Mouse (Mus musculus): ENCODE measurements around the gene Mfsd4a. TPM values are rescaled to one million over a fixed set of nuclear protein-coding genes. Genes with fewer than 3 reads are reported as not detected.

Gene Mfsd4a
- polyA plus RNA-seq, 1 experiment from 2014 or later = 6.3 TPM

DNA sequence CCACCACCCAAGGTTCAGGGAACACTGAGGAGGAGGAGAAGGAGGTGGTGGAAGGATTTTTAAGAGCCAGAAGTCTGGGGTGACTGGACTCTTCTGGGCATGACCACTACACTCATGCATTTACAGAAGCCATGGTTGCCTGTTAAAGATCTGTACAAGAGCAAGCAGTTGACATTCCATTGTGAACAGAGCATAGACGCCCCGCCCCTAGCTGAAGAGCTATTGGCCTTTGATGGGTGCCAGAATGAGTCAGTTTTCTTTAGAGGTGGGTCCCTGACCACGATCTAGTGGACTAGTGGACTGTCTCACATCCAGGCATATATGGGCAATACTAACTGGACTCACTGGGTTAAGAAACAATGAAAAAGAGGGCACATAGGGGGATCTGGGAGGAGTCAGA, 61.8 kb downstream of the Mfsd4a start:
- no peak overlapping the region for H3K4me3 ChIP-seq (ENCODE audit: low read depth, low read length)
- H3K36me3 ChIP-seq (ENCODE audit: control insufficient read depth, insufficient read depth) = no peaks in the 10 kb centered on the region
- no peak overlapping the region for H3K4me2 ChIP-seq (ENCODE audit: low read depth, low read length)
- H3K9me3 ChIP-seq (replicated peaks; ENCODE audit: control insufficient read depth, low read length) = no peaks in the 10 kb centered on the region
- no peak overlapping the region for H3K27ac ChIP-seq (ENCODE audit: low read length)
- WGBS (ENCODE audit: insufficient replicate concordance) = 70% methylated on average over 3 of the region's 3 CpGs
- H3K4me1 ChIP-seq (ENCODE audit: control insufficient read depth, low read depth, low read length) = peaks cover 32% of the 10 kb centered on the region
- no peak for ATAC-seq (ENCODE audit: low read depth)
- no peak overlapping the region for H3K9ac ChIP-seq (ENCODE audit: low read depth, low read length)
- H3K27me3 ChIP-seq (ENCODE audit: control insufficient read depth, insufficient read depth, low read depth, low read length) = no peaks in the 10 kb centered on the region

DNA sequence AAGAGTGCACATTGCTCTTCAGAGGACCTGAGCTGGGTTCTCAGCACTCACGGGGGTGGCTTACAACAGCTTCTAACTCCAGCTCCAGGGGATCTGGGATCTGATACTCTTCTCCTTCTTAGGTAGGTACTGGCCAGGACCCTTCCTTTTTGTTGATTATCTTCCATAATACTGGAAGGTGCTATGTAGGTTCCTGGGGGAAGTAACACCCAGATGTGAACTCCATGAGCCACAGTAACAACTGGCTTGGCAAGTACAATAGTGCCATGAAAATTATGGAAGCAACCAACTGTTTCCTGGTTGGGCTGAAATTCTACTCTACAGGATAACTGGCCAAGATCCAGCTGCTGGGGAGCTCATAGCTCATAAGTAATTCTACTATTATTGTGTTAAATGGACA, 62.4 kb downstream of the Mfsd4a start:
- Histone ChIP-seq H3K9ac (ENCODE audit: low read depth, low read length) (no peak overlapping the region), H3K27ac (ENCODE audit: low read length) (no peak overlapping the region)
- 86% methylated on average over 1 of the region's 1 CpGs for WGBS (ENCODE audit: insufficient replicate concordance)

DNA sequence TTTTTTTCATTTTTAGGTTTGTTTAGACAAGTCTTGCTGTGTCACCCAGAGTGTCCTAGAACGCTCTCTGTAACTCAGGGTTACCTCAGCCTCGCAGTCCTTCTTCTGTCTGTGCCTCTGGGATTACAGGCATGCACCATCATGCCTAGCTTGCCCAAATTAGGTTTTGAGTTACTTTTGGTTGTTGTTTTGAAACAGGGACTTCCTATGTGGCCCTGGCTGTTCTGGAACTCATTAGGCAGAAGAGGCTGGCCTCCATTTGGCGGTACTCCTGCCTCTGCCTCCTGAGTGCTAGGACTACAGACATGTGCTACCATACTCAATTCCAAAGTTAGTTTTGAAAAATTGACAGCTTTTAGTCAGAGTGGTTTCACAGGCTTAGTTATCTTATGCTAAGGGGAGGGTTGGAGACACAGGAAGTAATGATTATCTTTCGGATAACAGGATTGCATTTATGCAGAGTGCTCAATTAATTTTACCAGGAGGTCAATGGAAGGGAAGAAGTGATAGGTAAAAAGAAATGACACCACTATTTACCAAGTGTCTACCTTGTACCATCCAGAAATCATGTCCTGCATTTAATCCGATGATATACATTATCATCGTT, 63.2 kb downstream of the Mfsd4a start:
- Histone ChIP-seq H3K4me2 (ENCODE audit: low read depth, low read length) (no peak overlapping the region), H3K4me3 (ENCODE audit: low read depth, low read length) (no peak overlapping the region), H3K9me3 (replicated peaks; ENCODE audit: control insufficient read depth, low read length) (no peaks in the 10 kb centered on the region), H3K36me3 (ENCODE audit: control insufficient read depth, insufficient read depth) (no peaks in the 10 kb centered on the region), H3K27me3 (ENCODE audit: control insufficient read depth, insufficient read depth, low read depth, low read length) (no peaks in the 10 kb centered on the region), H3K9ac (ENCODE audit: low read depth, low read length) (no peak overlapping the region), H3K4me1 (ENCODE audit: control insufficient read depth, low read depth, low read length) (peaks cover 20% of the 10 kb centered on the region), H3K27ac (ENCODE audit: low read length) (no peak overlapping the region)
- 70% methylated on average over 6 of the region's 6 CpGs for WGBS (ENCODE audit: insufficient replicate concordance)
- no peak for ATAC-seq (ENCODE audit: low read depth)

More for the DNA sequence above, 62.4 kb downstream of the Mfsd4a start:
- Histone ChIP-seq H3K4me1 (ENCODE audit: control insufficient read depth, low read depth, low read length) (peaks cover 27% of the 10 kb centered on the region), H3K4me2 (ENCODE audit: low read depth, low read length) (no peak overlapping the region), H3K36me3 (ENCODE audit: control insufficient read depth, insufficient read depth) (no peaks in the 10 kb centered on the region), H3K4me3 (ENCODE audit: low read depth, low read length) (no peak overlapping the region), H3K27me3 (ENCODE audit: control insufficient read depth, insufficient read depth, low read depth, low read length) (no peaks in the 10 kb centered on the region), H3K9me3 (replicated peaks; ENCODE audit: control insufficient read depth, low read length) (no peaks in the 10 kb centered on the region)
- no peak for ATAC-seq (ENCODE audit: low read depth)

DNA sequence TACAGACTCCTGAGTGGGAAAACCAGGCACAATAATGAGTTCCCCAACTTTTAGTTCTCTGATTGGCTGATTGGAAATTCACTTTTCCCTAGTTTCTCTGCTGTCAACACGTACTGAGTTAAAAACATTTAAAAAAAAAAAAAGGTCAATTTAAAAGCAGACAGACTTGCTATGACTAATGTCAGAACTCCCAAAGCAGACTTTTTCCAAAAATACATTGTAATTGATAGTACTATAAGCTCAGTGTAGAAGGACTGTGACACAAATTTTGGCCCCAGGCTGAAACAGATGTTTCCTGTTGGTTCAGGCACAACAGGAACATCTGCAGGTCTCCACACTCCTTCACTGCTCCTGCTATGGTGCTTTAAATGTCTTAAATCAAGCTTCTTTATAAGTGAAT, 64.0 kb downstream of the Mfsd4a start:
- Histone ChIP-seq H3K4me1 (ENCODE audit: control insufficient read depth, low read depth, low read length) (peaks cover 12% of the 10 kb centered on the region), H3K4me2 (ENCODE audit: low read depth, low read length) (no peak overlapping the region), H3K36me3 (ENCODE audit: control insufficient read depth, insufficient read depth) (no peaks in the 10 kb centered on the region), H3K9ac (ENCODE audit: low read depth, low read length) (no peak overlapping the region), H3K9me3 (replicated peaks; ENCODE audit: control insufficient read depth, low read length) (no peaks in the 10 kb centered on the region), H3K27me3 (ENCODE audit: control insufficient read depth, insufficient read depth, low read depth, low read length) (no peaks in the 10 kb centered on the region), H3K4me3 (ENCODE audit: low read depth, low read length) (no peak overlapping the region), H3K27ac (ENCODE audit: low read length) (no peak overlapping the region; the same call in 1 of the 2 replicates)
- no peak for ATAC-seq (ENCODE audit: low read depth)
- WGBS (ENCODE audit: insufficient replicate concordance) = 9% methylated on average over 1 of the region's 1 CpGs

DNA sequence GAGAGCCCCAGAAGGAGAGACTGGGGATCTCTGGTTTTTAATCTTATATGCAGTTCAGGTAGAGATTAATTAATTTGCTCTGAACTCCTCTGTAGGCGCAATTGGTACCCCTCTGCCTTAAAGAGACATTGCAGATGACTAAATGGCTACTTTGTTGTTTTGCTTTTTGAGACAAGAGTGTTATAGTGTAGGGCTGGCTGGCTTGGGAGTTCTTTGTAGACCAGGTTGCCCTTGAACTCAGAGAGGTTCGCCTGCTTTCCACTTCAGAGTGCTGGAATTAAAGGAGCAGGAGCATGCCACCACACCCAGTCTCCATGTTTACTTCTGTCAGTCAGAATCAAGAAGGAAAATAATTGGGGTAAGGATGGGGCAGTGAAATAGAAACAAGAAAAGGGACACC, 64.8 kb downstream of the Mfsd4a start:
- no peaks in the 10 kb centered on the region for H3K9me3 ChIP-seq (replicated peaks; ENCODE audit: control insufficient read depth, low read length)
- H3K36me3 ChIP-seq (ENCODE audit: control insufficient read depth, insufficient read depth) = no peaks in the 10 kb centered on the region
- H3K27ac ChIP-seq (ENCODE audit: low read length) = no peak overlapping the region; the same call in 1 of the 2 replicates
- H3K4me3 ChIP-seq (ENCODE audit: low read depth, low read length) = no peak overlapping the region
- H3K27me3 ChIP-seq (ENCODE audit: control insufficient read depth, insufficient read depth, low read depth, low read length) = no peaks in the 10 kb centered on the region
- H3K4me2 ChIP-seq (ENCODE audit: low read depth, low read length) = no peak overlapping the region
- no peak for ATAC-seq (ENCODE audit: low read depth)
- H3K4me1 ChIP-seq (ENCODE audit: control insufficient read depth, low read depth, low read length) = peaks cover 11% of the 10 kb centered on the region
- WGBS (ENCODE audit: insufficient replicate concordance) = 60% methylated on average over 2 of the region's 2 CpGs
- no peak overlapping the region for H3K9ac ChIP-seq (ENCODE audit: low read depth, low read length)

DNA sequence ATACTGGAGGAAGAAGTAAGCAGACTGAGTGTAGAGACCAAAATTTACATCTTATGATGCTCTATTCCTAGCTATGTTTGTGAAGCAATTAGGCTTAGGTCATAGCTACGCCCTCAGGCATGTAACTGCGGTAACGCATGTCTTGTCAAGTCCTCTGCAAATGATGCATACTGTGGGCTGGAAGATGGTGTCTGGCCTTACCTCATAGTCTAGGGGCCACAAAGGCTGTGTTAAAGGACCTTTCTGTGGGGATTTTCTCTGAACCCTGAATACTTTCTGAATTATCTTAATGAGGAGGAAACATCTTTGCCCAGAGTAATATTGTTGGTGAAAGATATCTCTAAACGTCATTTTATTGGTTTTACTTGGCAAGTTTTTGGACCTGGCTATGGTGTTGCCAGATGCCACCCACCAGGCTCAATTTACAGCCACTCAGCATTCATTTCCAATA, 66.0 kb downstream of the Mfsd4a start:
- no peak overlapping the region for H3K9ac ChIP-seq (ENCODE audit: low read depth, low read length)
- no peaks in the 10 kb centered on the region for H3K9me3 ChIP-seq (replicated peaks; ENCODE audit: control insufficient read depth, low read length)
- ATAC-seq (ENCODE audit: low read depth) = no peak
- no peaks in the 10 kb centered on the region for H3K36me3 ChIP-seq (ENCODE audit: control insufficient read depth, insufficient read depth)
- H3K27ac ChIP-seq (ENCODE audit: low read length) = no peak overlapping the region
- no peak overlapping the region for H3K4me2 ChIP-seq (ENCODE audit: low read depth, low read length)
- WGBS (ENCODE audit: insufficient replicate concordance) = 63% methylated on average over 4 of the region's 4 CpGs
- H3K27me3 ChIP-seq (ENCODE audit: control insufficient read depth, insufficient read depth, low read depth, low read length) = no peaks in the 10 kb centered on the region
- H3K4me3 ChIP-seq (ENCODE audit: low read depth, low read length) = no peak overlapping the region
- peaks cover 11% of the 10 kb centered on the region for H3K4me1 ChIP-seq (ENCODE audit: control insufficient read depth, low read depth, low read length)

DNA sequence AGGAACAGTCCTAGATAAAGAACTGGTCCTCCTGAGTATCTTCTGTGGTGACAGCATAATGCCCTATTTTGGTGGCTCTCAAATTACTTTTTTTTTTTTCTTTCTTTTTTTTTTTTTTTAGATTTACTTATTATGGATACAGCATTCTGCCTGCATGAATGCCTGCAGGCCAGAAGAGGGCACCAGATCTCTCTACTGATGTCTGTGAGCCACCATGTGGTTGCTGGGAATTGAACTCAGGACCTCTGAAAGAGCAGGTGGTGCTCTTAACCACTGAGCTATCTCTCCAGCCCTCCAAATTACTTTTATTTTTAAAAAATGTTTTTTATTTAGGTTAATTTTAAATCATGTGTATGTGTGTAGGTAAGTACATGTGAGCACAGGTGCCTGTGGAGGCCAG, 67.4 kb downstream of the Mfsd4a start:
- Histone ChIP-seq H3K27me3 (ENCODE audit: control insufficient read depth, insufficient read depth, low read depth, low read length) (no peaks in the 10 kb centered on the region; the same call in 1 of the 2 replicates), H3K36me3 (ENCODE audit: control insufficient read depth, insufficient read depth) (no peaks in the 10 kb centered on the region), H3K4me2 (ENCODE audit: low read depth, low read length) (no peak overlapping the region), H3K9me3 (replicated peaks; ENCODE audit: control insufficient read depth, low read length) (no peaks in the 10 kb centered on the region), H3K27ac (ENCODE audit: low read length) (no peak overlapping the region), H3K9ac (ENCODE audit: low read depth, low read length) (no peak overlapping the region), H3K4me3 (ENCODE audit: low read depth, low read length) (no peak overlapping the region), H3K4me1 (ENCODE audit: control insufficient read depth, low read depth, low read length) (no peaks in the 10 kb centered on the region)
- ATAC-seq (ENCODE audit: low read depth) = no peak

DNA sequence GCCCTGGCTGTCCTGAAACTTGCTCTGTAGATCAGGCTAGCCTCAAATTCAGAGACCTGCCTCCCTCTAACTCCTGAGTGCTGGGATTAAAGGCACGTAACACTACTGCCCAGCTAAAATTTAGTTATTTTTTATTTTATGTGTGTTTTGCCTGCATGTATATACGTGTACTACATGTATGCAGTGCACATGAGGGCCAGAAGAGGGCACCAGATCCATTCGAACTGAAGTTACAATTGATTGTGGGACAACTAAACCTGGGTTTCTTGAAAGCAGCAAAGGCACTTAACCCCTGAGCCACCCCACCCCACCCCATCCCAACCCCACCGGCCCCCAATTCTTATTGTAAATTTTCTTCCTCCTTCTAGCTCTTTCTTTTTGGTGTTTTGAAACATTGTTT, 72.8 kb downstream of the Mfsd4a start:
- no peak overlapping the region for H3K4me2 ChIP-seq (ENCODE audit: low read depth, low read length)
- no peaks in the 10 kb centered on the region for H3K9me3 ChIP-seq (replicated peaks; ENCODE audit: control insufficient read depth, low read length)
- WGBS (ENCODE audit: insufficient replicate concordance) = 28% methylated on average over 4 of the region's 4 CpGs
- no peaks in the 10 kb centered on the region; the same call in 1 of the 2 replicates for H3K27me3 ChIP-seq (ENCODE audit: control insufficient read depth, insufficient read depth, low read depth, low read length)
- ATAC-seq (ENCODE audit: low read depth) = no peak
- no peak overlapping the region for H3K9ac ChIP-seq (ENCODE audit: low read depth, low read length)
- H3K36me3 ChIP-seq (ENCODE audit: control insufficient read depth, insufficient read depth) = no peaks in the 10 kb centered on the region
- H3K4me3 ChIP-seq (ENCODE audit: low read depth, low read length) = no peak overlapping the region
- H3K4me1 ChIP-seq (ENCODE audit: control insufficient read depth, low read depth, low read length) = peaks cover 4% of the 10 kb centered on the region
- H3K27ac ChIP-seq (ENCODE audit: low read length) = no peak overlapping the region

DNA sequence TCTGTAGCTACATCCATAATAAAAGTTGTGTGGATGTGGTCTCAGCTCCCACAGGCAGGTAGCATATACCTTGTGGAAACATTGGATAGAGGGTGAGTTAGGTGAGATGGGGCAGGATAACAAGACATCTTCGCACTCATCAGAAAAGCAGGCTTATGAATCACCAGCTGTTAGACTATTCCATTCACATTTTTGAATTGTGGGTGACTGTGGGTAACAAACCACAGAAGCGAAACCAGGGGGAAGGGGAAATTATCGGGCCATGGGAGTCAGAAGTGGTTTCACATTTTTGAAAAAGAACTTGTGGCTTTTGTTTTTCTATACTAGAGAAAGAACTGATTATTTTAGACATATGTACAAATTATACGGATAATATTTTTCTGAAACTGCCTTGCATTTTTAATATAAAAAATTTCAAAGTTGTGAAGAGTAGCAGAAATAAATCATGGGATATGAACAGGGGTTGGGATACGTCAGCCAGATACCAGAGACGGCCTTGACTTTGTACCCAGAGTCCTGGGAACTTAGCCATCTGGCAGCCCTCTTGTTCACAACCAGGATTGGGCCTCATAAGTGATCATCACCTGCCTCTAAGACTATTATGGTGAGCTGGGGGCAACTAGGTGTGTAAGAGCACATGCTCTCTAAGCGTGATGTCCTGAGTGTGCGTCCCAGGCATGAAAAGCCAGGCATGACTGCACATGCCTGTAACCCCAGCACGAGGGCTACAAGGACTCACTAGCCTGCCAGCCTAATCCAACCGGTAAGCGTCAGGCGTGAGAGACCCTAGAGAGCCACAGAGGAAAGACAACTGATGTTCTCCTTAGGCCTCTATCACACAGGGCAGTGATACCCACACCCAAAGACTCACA, 74.5 kb downstream of the Mfsd4a start:
- peaks cover 4% of the 10 kb centered on the region for H3K4me1 ChIP-seq (ENCODE audit: control insufficient read depth, low read depth, low read length)
- ATAC-seq (ENCODE audit: low read depth) = no peak
- no peak overlapping the region for H3K4me2 ChIP-seq (ENCODE audit: low read depth, low read length)
- 61% methylated on average over 12 of the region's 12 CpGs for WGBS (ENCODE audit: insufficient replicate concordance)
- no peaks in the 10 kb centered on the region for H3K9me3 ChIP-seq (replicated peaks; ENCODE audit: control insufficient read depth, low read length)
- H3K9ac ChIP-seq (ENCODE audit: low read depth, low read length) = no peak overlapping the region
- no peaks in the 10 kb centered on the region; the same call in 1 of the 2 replicates for H3K27me3 ChIP-seq (ENCODE audit: control insufficient read depth, insufficient read depth, low read depth, low read length)
- H3K36me3 ChIP-seq (ENCODE audit: control insufficient read depth, insufficient read depth) = no peaks in the 10 kb centered on the region
- no peak overlapping the region for H3K4me3 ChIP-seq (ENCODE audit: low read depth, low read length)
- no peak overlapping the region for H3K27ac ChIP-seq (ENCODE audit: low read length)
